Mouse (Mus musculus) spleen, adult 2 months (tissue): ENCODE measurements at regions not wholly inside any gene's neighbourhood (a gene's known extent, or its start where the extent isn't known, plus 50 kb on each side); places are given as distances from the start of the nearest gene placed in this dataset.

ENCODE experiments used
- CTCF ChIP-seq: fragments of 200-500 bp; IDR thresholded peaks from 2 replicates; pipeline ENCODE4 v1.5.1; 2011; ENCODE audit warnings: mild to moderate bottlenecking, inconsistent platforms; ENCODE audit not compliant: insufficient read depth, insufficient read length, insufficient replicate concordance; ENCODE audit errors: extremely low read depth
- POLR2A ChIP-seq: fragments of 200-500 bp; IDR thresholded peaks from 2 replicates; pipeline ENCODE4 v1.6.1; 2011; ENCODE audit warnings: low read depth, low read length, inconsistent platforms

GRCm38 (mm10) chr13:107449598-107450179 is 427.8 kb upstream of the Kif2a start:
- no peak for TF ChIP-seq POLR2A
- TF ChIP-seq CTCF = no peak
